Mouse (Mus musculus) heart, adult 2 months (tissue): Measurements from ENCODE around the gene Spata13. TPM values are rescaled to one million over a fixed set of nuclear protein-coding genes. Genes with fewer than 3 reads are reported as not detected.

ENCODE experiments used
- DNase-seq, 2 experiments: peaks; one replicate each; pipeline ENCODE4 v3.0.0; 2021
- H3K27ac ChIP-seq: fragments of 200-600 bp; 2 replicates; pipeline ENCODE4 v1.8.1; 2022
- H3K27me3 ChIP-seq: fragments of 200-500 bp; 2 replicates; pipeline ENCODE4 v1.6.1; 2012; ENCODE audit warnings: mild to moderate bottlenecking, low read length, inconsistent platforms, mixed read lengths; ENCODE audit not compliant: control insufficient read depth, insufficient read depth
- H3K36me3 ChIP-seq: fragments of 200-500 bp; 2 replicates; pipeline ENCODE4 v1.6.1; 2012; ENCODE audit warnings: low read length, inconsistent platforms; ENCODE audit not compliant: control insufficient read depth, insufficient read depth
- H3K4me1 ChIP-seq: fragments of 200-500 bp; 2 replicates; pipeline ENCODE4 v1.6.1; 2011; ENCODE audit warnings: low read length; ENCODE audit not compliant: control insufficient read depth, insufficient read depth
- H3K4me3 ChIP-seq: fragments of 200-600 bp; 2 replicates; pipeline ENCODE4 v1.8.1; 2022
- H3K79me2 ChIP-seq: fragments of 200-500 bp; replicated peaks from 2 replicates; pipeline ENCODE4 v1.6.1; 2012; ENCODE audit warnings: mild to moderate bottlenecking, inconsistent platforms, low read length, moderate library complexity, mixed read lengths; ENCODE audit not compliant: control insufficient read depth, insufficient read depth
- H3K9ac ChIP-seq: fragments of 200-500 bp; 2 replicates; pipeline ENCODE4 v1.6.1; 2012; ENCODE audit warnings: low read depth, mild to moderate bottlenecking, control low read depth, inconsistent platforms, low read length, mixed read lengths
- CTCF ChIP-seq: fragments of 200-600 bp; IDR thresholded peaks from 2 replicates; pipeline ENCODE4 v1.8.1; 2022; ENCODE audit warnings: antibody characterized with exemption, mild to moderate bottlenecking, moderate library complexity
- EP300 ChIP-seq: fragments of 200-500 bp; IDR thresholded peaks from 2 replicates; pipeline ENCODE4 v1.6.1; 2011; ENCODE audit warnings: low read depth, low read length, control low read depth; ENCODE audit not compliant: insufficient read depth
- POLR2A ChIP-seq: fragments of 200-500 bp; IDR thresholded peaks from 2 replicates; pipeline ENCODE4 v1.6.1; 2011; ENCODE audit warnings: mild to moderate bottlenecking, low read depth, low read length, control low read depth; ENCODE audit not compliant: insufficient read depth
- WGBS: fragments of 180-500 bp; shearing (Covaris S2); methylation state at CpG from one replicate; pipeline ENCODE4 v1.1.7; 2018; 5-methylcytosine and 5-hydroxymethylcytosine counted together
- intact Hi-C: fragments of 180-260 bp; cut with DNase I; formaldehyde crosslinking; loops from one replicate; pipeline ENCODE4 v1.15.1; 2025
- polyA plus RNA-seq: library from polyadenylated mRNA; depleted of rRNA; stranded (reverse); fragments of >200 nt; gene quantifications from 2 replicates; pipeline ENCODE4 v1.2.3, GENCODE M21; 2012
- total RNA-seq, 2 experiments: library from RNA; stranded (reverse); gene quantifications; 2 replicates each; pipeline ENCODE4 v1.2.3; 2021

The Spata13 gene
- total and polyA plus RNA-seq, 3 experiments: 9.5 to 14.7 (median 13.1) TPM

DNA sequence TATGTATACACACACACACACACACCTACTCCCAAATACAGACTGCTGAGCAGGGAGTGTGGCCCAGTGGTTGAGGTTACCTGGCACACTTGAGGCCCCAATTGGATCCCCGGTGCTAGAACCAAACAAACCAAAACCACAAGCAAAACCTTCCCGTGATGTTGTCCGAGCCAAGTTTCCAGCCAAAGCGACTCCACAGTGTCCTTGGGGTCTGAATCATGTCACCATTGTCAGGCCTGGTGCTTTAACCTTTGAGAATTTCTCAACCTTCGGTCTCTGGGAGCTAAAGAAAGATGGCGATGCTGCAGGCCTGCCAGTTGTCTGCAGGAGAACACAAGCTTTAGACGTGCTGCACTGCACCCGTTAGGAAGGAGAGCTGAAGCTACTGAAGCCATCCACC is 26.8 kb downstream of the Spata13 start:
- no peaks in the 10 kb centered on the region for H3K79me2 ChIP-seq
- no peak overlapping the region for H3K9ac ChIP-seq
- no peak overlapping the region for H3K27ac ChIP-seq
- no peaks in the 10 kb centered on the region for H3K27me3 ChIP-seq
- WGBS: 88% methylated on average over 8 of the region's 8 CpGs
- intact Hi-C loops: no loop called here
- peaks cover 1% of the 10 kb centered on the region for H3K4me1 ChIP-seq
- no peak overlapping the region for H3K4me3 ChIP-seq
- no peaks in the 10 kb centered on the region for H3K36me3 ChIP-seq
- TF ChIP-seq CTCF: no peak
- TF ChIP-seq POLR2A: no peak
- no peak for TF ChIP-seq EP300
- no peak for DNase-seq

DNA sequence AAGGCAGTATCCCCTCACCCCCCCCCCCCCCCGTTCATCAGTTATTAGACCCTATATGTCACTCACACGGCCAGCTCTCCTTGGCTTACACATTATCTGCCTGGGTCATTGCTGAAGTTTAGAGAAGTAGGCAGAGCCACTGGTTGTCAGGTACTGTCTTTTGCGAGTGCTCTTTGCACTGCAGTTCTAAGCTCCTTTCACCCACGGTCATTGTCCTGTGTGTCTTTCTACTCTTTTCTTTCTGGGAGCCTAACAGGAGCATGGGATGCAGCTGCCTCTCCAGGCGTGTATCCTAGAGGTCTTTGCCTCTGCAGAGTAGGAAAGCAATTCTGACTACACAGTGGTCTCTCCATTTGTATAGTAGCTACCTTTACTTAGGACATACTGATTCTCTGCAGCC is 27.5 kb downstream of the Spata13 start:
- TF ChIP-seq EP300 (no peak), POLR2A (no peak), CTCF (no peak)
- intact Hi-C loops: no loop called here
- H3K79me2 ChIP-seq: no peaks in the 10 kb centered on the region
- DNase-seq: no peak
- 93% methylated on average over 5 of the region's 5 CpGs for WGBS
- no peak overlapping the region for H3K9ac ChIP-seq
- no peak overlapping the region for H3K4me3 ChIP-seq
- H3K27me3 ChIP-seq: no peaks in the 10 kb centered on the region
- H3K4me1 ChIP-seq: no peaks in the 10 kb centered on the region
- no peak overlapping the region for H3K27ac ChIP-seq
- H3K36me3 ChIP-seq: no peaks in the 10 kb centered on the region

DNA sequence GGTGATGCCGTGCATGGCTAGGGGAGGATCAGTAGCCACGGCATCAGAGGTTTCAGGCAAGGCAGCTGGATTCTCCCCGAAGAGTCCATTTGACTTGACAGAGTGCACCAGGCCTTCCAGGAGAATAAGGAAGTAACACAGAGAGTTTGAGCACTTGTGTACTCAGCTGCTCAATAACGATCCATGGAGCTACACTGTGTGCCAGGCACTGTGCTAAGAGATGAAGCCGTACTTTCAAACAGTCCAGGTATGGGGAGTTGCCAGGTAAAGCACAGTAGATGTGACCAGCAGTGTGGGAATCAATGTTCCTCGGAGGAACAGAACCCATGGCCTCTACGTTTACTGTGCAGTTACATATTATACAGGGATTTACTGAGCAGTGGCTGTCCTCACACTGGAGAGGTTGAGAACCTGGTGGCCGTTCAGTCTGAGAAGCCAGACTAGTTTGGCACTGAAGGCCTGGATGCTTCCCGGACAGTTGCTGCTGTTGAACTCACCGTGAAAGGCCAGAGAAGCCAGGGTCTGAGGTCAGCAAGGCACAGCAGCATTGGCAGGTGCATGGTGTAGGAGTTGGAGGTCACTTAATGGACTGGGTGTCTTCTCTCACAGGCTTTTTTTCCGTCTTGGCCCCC is 29.6 kb downstream of the Spata13 start:
- no peaks in the 10 kb centered on the region for H3K36me3 ChIP-seq
- no peaks in the 10 kb centered on the region for H3K4me1 ChIP-seq
- no peaks in the 10 kb centered on the region for H3K27me3 ChIP-seq
- TF ChIP-seq EP300 (no peak), CTCF (no peak), POLR2A (no peak)
- no peak overlapping the region for H3K4me3 ChIP-seq
- H3K27ac ChIP-seq: no peak overlapping the region
- H3K9ac ChIP-seq: no peak overlapping the region
- no peaks in the 10 kb centered on the region for H3K79me2 ChIP-seq
- intact Hi-C loops: no loop called here
- WGBS: 81% methylated on average over 11 of the region's 11 CpGs
- no peak for DNase-seq

DNA sequence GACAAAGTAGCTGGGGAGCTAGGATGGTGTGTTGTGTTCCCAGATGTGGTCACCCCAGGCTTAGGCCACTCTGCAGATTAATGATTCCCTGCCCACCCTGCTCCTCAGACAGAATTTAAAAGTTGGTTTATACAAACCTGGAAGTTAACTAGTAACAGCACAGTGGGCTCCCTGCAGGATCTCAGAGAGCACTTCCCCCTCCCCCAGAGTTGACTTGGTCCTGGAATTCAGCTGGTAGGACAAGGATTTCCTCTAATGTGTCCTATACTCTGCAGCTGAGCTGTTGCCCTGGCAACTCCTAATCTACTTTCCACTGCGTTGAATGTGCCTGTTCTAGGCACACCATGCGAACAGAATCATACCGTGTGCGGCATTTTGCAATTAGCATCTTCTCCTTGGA is 30.8 kb downstream of the Spata13 start:
- no peak for DNase-seq
- intact Hi-C loops: no loop called here
- 48% methylated on average over 4 of the region's 4 CpGs for WGBS
- no peak overlapping the region for H3K4me3 ChIP-seq
- peaks cover 1% of the 10 kb centered on the region; the same call in 1 of the 2 replicates for H3K4me1 ChIP-seq
- H3K36me3 ChIP-seq: no peaks in the 10 kb centered on the region
- no peaks in the 10 kb centered on the region for H3K27me3 ChIP-seq
- H3K27ac ChIP-seq: no peak overlapping the region
- no peaks in the 10 kb centered on the region for H3K79me2 ChIP-seq
- no peak overlapping the region for H3K9ac ChIP-seq
- no peak for TF ChIP-seq EP300
- no peak for TF ChIP-seq CTCF
- no peak for TF ChIP-seq POLR2A

DNA sequence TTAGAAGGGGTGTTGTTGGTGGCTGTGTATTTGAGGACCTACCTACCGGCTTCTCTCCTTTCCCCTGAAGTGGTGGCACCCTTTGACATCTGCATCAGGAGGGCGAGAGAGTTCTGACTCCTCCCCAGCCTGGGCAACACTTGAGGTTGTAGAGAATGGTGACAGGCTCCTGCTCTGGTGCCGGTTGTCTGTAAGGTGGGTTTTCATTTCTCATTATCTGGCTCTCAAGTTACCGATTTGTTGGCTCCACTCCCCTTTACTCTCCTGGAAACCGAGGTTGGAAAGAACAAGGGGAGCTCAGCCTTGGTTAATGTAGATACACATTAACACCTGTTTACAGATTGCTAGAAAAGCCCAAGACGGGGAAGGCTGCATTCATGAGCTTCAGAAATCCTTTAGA is 31.5 kb downstream of the Spata13 start:
- intact Hi-C loops: no loop called here
- TF ChIP-seq CTCF (no peak), EP300 (no peak)
- Histone ChIP-seq H3K9ac (no peak overlapping the region), H3K27me3 (no peaks in the 10 kb centered on the region), H3K79me2 (no peaks in the 10 kb centered on the region), H3K4me1 (peaks cover 1% of the 10 kb centered on the region; the same call in 1 of the 2 replicates), H3K4me3 (no peak overlapping the region), H3K27ac (no peak overlapping the region), H3K36me3 (no peaks in the 10 kb centered on the region; the same call in 1 of the 2 replicates)
- 70% methylated on average over 6 of the region's 6 CpGs for WGBS
- no peak for DNase-seq

DNA sequence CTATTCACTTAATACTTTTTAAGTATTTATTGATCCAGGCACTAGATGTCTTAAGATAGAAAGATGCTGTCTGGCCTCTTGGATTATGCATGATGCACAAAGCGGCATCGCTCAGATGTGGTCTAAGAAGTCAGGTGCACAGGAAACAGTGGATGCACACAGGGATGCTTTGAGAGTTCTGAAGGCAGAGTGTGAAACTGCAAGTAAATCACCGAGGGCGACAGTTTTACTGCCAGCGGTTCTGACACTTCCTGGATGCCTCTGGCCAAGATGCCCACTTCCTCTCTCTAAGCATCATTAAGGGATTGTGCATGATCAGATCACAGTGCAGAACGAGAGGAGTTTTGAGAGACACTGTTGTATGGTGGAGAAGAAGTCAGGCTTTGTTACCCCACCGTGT is 32.5 kb downstream of the Spata13 start:
- H3K79me2 ChIP-seq: no peaks in the 10 kb centered on the region
- H3K27ac ChIP-seq: no peak overlapping the region
- H3K27me3 ChIP-seq: no peaks in the 10 kb centered on the region
- WGBS: 71% methylated on average over 7 of the region's 7 CpGs
- TF ChIP-seq CTCF (no peak), EP300 (no peak), POLR2A (no peak)
- H3K36me3 ChIP-seq: no peaks in the 10 kb centered on the region; the same call in 1 of the 2 replicates
- H3K4me3 ChIP-seq: no peak overlapping the region
- intact Hi-C loops: no loop called here
- no peak for DNase-seq
- H3K4me1 ChIP-seq: peaks cover 5% of the 10 kb centered on the region
- no peak overlapping the region for H3K9ac ChIP-seq

DNA sequence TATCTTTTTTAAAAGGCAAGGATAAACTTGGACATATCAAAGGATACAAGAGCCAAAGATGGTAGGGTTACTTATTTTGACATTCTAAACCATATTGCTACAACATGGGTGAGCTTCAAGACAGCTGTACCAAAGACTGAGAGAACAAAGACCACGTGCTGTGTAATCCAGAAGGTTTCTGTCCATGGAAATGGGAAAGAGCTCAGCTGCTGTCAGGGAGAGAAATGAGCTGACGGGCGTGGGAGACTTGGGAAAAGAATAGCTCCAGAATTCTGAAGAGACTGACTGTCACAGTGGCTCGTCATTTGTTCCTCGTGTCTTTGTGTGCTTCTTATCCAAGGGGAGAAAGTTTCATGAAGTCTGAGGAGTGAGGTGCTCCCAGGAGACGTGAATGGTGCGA is 36.4 kb downstream of the Spata13 start:
- WGBS: 75% methylated on average over 7 of the region's 7 CpGs
- Histone ChIP-seq H3K9ac (no peak overlapping the region), H3K79me2 (no peaks in the 10 kb centered on the region), H3K36me3 (no peaks in the 10 kb centered on the region; the same call in 1 of the 2 replicates), H3K4me1 (peaks cover 5% of the 10 kb centered on the region), H3K27me3 (no peaks in the 10 kb centered on the region), H3K4me3 (no peak overlapping the region), H3K27ac (no peak overlapping the region)
- no peak for TF ChIP-seq POLR2A
- no peak for TF ChIP-seq CTCF
- TF ChIP-seq EP300: no peak
- intact Hi-C loops: no loop called here
- no peak for DNase-seq
